Mouse (Mus musculus): ENCODE measurements around the gene Sirt4.

DNA sequence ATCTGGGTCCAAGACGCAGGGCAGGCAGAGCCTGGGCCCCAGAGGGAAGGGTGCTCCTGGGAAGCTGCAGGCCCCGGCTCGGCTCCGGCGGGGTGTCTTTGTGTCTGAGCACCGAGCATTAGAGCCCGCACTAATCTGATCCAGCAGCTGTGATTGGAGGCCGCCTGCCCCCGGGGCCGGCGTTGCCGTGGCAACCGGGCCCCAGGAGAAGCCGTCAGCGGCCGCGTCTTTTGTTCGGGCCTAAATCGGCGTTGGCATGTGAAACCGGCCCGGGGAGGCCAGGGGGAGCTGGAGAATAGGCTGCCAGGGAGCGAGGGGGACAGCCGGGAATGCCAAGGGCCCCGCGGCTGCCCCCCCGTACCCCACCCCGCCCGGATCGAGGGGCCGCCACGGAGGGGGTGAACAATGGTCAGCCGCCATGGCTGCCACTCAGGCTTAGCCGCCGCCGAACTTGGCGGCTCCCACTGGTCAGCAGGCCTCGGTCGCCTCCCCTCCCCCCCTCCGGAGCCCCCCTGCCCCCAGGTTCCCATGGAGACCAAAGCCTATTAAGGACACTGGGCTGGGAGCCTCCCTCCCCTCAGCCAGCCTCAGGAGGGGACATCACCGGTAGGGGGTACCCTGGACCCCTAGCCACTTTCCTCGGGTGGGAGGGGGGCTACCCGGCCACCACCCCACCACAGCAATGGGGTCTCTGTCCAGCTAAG is 48.0 kb downstream of the Sirt4 start:
- TF ChIP-seq CTCF (IDR thresholded peaks at IDR 0.05; ENCODE audit: low read depth, low read length) = no peak
- TF ChIP-seq TAL1 (conservative IDR thresholded peaks at IDR 0.05; ENCODE audit: low read depth, low read length) = no peak
- TF ChIP-seq POLR2AphosphoS5 (IDR thresholded peaks at IDR 0.05; ENCODE audit: insufficient replicate concordance, low read depth, low read length) = no peak

Data from G1E (cell line).